Mouse (Mus musculus) frontal cortex, postnatal 36 days (tissue): Measurements from ENCODE around the gene Tmem254b.
"Not testable (repeated sequence)": the region's sequence is repeated elsewhere in the genome, so short reads cannot be mapped to it uniquely, and the experiment has no call there.

Experiments
- DNase-seq, 2 experiments: peaks; one replicate each; pipeline ENCODE4 v3.0.0; 2022; ENCODE audit warnings: low spot score in 2 of 2

Tmem254b gene

DNA sequence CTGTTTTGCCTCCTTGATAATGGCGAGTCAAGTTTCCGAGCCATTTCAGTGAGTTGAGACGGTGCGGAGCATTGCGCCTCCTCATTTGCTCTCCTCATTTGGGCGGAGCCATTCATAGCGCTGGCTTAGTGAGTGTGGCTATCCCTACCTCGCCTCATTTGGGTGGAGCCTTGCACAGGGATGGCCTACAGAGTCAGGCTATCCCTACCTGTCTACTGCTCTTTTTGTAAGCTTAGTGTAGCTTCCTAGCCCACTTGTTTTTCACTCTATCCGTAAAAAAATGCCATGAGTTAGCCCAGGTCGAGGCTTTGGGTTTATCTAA, at the start of gene Tmem254b:
Gene Tmem254b, minus strand, starts transcription at position 116 of the 322 bp plus-strand sequence.
- not testable (repeated sequence) for DNase-seq

DNA sequence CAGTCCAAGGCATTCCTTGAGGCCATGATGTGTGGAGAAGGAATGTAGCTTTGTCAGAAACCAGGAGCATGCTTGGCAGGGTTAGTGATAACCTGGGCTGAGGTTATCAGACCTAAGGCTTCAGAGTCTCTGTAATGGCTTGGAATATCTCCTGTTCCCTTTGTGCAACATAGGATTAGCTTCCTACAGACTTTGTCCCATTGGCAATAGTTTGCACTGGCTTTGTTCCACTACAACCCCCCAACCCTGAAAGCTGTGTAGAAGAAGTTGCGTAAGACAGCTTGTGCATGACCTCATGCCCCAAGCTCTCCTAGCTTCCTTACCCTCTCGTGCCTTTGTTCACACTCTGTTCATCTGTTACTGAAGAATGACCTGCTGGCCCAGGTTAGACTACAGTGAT, 30.3 kb upstream of the Tmem254b start:
- DNase-seq = not testable (repeated sequence)

DNA sequence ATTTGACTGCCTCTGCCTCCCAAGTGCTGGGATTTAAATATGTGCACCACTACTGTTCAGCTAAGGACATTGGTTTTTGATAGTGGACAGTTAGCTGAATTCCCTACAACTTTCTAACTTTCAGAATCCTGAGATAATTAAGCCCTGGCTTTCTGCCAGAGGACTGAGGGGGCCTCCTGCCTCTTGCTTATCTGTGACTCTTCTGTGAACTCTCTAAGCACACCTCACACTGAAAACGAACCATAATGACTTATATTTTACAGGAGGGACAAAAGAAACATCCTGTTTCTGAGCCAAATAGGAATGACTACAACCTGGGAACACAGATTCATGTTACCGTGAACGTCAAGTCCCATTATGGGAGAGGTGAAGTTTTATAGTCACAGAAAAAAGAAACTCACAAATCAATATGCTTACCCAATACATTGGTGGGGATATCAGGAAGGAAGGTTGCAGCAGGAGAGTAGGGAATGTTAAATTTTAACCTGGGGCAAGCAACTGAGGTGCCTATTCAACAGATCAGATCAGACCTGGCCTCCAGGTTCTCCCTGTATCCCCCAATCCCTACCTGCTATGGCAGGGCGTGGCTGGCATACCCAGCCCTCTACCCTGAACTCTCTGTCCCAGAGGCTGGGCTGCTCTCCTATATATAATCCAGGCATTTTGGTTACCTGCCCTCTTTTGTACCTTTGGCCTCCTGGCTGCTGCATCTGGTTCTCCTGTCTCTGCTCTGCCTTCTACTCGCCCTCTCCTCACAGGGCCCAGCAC, 9.6 kb upstream of the Tmem254b start:
- DNase-seq = not testable (repeated sequence)

DNA sequence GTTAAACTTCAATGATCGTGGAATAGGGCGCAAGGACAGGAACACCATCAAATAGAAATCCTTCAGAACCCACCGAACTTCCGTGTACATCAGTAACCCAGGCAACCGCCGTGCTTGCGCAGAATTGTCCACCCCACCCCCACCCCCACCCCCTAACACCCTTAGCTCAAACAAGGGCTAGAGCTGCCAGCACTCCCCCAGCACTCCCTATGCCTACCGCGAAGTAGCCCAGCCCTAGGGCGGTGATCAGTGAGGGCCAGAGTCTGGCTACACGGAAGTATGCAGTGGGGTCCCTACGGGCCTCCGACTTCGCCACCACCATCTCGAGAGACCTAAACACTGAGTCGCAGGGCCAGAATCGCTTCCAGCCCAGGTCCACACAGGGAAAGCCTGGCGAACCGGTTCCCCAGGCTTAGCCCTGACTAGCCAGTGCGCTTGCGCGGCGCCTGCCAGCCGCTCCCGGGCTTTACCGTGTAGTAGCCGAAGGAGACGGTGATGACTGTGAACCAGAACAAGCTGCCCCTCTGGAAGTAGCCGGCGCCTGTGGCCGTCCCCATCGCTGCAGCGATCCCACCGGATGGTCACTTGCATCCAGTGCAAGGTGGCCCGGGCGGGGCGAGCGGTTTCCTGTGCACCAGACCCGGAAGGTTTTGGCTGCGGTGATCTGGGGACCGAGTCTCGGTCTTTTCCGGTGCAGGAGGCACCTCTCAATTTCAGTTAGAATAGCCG, 480 bp downstream of the Tmem254b start:
- DNase-seq = not testable (repeated sequence)

DNA sequence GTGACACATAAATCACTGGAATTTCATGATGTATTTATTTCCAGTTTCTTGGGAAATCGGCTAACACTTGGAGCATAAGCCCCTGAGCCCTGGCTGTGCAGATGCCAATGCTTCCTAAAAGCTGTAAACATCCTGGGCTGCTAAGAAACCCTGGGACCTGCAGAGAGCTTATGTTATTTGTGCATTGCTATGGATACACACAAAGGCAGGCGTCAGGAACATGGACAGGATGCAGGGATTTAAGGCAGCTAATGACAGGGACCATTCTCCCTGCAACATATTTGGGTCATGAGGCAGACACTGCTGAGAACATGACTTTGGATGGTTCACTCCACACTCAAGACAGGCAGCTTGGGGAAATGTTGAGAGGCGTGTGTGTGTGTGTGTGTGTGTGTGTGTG, 9.0 kb downstream of the Tmem254b start:
- DNase-seq = not testable (repeated sequence)

DNA sequence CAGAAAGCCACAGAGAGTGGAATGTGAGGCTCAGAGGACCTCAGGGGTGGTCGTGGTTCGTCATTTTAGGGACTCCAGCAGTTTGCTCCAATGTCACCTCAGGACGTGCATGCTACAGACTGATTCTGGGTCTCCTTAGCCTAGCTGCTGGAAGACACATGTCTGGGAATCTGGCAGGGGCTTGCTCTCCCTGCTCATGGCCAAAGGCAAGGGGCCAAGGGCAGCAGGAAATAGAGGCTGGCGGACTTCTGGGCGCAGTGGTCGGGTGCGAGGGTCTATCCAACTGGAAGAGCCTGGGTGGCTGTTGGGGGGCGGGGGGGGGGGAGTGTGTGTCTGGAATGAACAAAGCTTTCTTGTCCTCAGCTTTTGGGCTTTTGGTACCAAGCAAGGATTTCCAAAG, 18.5 kb downstream of the Tmem254b start:
- DNase-seq = not testable (repeated sequence)

DNA sequence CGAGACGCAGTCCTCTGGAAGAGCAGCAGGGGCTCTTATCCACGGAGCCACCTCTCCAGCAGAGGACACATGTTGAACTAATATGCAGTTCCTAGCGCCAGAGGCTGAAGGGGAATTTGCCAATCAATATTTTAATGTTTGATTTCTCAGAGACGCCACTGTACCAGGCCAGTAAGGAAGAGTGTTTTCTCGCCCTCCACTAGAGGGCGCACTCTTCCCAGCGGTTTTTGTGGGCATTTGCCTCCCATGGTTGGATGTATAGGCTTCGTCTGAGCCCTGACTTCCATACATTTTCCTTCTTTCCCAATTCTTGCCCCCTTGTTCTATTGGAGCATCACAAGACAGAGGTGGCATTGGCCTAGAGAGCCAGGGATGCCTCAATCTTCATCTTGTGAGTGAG, 20.2 kb downstream of the Tmem254b start:
- DNase-seq = not testable (repeated sequence)

DNA sequence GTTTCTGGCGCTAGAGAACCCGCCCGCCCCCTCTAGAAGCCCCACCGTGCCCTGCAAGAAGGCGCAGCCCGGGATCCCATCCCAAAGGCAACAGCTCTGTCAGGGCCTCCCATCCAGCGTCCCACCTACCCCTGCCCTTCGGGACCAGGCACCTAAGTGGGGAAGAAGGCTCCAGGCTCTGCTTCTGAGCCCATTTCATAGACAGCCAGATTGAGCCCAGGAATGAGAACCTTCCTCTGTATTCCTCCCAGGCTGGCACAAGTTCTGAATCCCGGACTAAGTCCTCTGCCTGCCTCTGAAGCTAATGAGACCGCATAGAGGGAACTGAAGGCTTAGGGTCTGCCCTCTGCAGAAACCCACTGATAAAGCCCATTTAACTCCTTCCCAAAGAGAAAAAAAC, 24.5 kb downstream of the Tmem254b start, which contains the start of gene Plac9b:
Gene Plac9b, minus strand, starts transcription at position 101 of the 400 bp plus-strand sequence.
- DNase-seq = not testable (repeated sequence)

DNA sequence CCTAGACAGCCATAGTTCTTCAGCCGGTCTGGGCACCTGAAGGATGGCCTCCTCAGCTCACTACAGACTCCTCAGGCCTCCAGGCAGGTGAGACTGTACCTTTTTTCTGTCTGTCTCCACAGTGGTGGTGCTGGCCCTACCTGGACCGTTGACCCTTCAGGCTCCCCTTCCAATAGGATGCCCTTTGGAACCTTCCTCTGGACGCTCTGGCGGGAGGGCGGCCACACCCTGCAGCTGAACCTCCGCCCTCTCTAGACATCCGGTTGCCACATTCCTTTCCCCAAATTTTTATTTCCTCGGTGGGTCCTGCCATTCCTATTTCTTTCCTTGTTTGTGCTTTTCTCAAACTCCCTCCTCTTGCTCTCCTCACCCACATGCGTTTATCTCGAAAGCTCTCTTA, 25.2 kb downstream of the Tmem254b start:
- not testable (repeated sequence) for DNase-seq

DNA sequence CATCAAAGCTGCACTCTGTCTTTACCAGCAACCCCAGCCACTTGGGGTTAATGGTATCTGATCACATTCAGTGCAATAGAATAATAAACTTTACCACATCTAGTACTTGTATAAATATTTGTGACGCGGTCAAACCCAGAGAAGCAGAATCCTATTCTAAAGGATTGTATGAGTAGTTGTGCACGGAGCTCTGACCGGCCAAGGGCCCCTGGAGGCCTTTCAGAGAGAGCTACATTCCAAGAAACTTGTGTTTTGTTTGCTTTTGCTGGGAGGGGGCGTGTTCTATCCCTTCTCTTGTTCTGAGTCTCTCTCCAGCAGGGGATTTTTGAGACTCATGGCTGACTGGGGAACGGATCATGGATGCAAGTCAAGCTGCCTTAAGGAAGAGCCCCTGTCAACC, 31.8 kb downstream of the Tmem254b start:
- not testable (repeated sequence) for DNase-seq

DNA sequence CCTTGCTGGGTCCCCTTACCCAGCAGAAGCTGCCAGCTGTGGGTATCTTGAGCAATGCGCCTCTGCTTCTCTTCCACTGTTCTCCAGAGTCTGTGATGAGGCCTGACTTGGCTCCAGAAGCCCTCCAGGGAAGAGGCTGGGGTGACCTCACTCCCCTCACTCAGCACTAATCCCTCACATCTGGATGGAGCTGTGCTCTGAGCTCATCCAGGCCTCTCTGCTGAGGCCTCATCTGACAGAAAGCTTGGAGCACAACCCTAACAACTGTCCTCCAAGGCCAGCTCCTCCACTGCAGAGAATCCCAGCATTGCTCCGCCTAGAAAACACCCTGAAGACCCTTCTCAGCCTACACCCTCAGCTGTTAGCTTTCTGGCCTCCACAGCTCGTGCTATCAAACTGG, 32.9 kb downstream of the Tmem254b start:
- not testable (repeated sequence) for DNase-seq

DNA sequence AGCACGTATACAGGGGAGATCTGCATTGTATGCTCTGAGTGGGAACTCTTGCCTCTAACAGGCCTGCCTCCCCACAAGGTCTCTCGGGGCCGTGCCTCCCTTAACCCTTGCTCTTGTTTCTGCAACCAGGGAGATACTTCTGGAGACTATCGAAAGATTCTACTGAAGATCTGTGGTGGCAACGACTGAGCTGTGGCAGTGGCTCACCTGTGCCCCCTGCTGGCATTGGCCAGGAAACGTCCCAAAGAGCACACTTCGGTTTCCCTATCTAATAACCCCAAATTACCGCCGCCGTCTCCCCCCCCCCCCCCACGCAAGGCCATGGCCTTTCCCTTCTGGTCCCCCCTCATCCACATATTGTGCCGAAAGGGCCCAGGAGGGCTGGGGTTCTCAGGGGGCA, 41.6 kb downstream of the Tmem254b start:
- DNase-seq = not testable (repeated sequence)

DNA sequence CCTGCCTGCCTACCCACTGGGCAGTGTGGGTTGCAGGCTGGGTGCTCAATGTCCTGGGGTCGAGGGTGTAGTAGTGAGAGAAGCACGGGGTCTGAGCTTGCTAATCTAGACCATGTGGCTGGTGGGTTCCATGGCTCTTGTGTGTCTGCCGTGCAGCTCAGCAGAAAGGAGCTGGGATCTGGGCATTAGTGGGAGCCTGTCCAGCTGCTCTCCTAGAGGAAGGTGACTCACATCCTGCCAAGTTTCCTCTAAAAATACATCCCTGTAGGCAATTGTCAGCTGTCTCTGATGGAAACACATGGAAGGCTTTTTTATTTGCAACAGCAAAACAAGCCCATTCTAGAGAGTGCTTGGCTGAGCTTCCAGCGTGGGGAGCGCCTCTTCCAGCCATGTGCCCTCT, 44.4 kb downstream of the Tmem254b start:
- not testable (repeated sequence) for DNase-seq

DNA sequence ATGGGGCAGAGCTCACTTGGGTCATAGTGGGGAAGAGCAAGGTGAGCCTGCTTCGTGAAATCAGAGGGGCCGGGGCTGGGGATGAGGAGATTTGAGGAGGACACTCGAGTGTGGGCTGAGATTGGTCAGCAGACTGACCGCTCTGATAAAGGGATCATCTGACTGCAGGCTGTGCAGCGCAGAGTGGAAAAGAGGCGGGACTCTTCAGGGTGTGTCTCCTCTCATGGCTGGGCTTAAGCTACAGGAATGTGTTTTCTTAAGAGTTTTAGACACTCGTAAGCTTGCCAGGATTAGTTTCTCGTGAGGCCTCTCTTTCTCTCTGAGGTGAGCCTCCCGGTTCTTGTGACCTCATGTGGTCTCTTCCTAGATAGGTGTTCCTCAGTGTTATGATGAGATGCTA, 45.7 kb downstream of the Tmem254b start:
- not testable (repeated sequence) for DNase-seq

DNA sequence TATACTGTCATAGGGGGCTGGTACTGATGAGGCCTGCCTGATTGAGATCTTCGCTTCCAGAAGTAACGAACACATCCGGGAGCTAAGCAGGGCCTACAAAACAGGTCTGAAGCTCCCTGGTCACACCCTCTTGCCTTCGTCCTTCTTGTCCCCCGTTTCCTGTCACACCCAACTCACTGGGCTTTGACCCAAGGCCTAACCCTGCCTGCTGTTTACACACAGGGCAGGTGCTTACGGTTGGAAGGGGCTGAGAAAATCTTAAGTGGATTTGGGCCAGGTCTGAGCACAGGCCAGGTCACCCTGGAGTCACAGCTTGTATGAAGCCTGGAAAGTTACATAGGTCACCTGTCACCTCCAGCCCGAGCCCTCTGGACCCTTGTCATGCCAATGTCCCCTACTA, 50.8 kb downstream of the Tmem254b start:
- not testable (repeated sequence) for DNase-seq
